Mouse (Mus musculus): ENCODE results near the gene Cs. TPM values are rescaled to one million over a fixed set of nuclear protein-coding genes. Genes with fewer than 3 reads are reported as not detected.
A peak's percentile ranks its signal among the peaks of the same experiment; 100 is the strongest.

Cs gene
- polyA plus RNA-seq, 1 experiment from 2014 or later: 567 TPM

- H3K27ac ChIP-seq (ENCODE audit: low read length): peak overlapping the region; percentile 91
- 0% methylated on average over 9 of the region's 9 CpGs for WGBS
- H3K9ac ChIP-seq (ENCODE audit: low read length): peak overlapping the region; percentile 76
- no peaks in the 10 kb centered on the region for H3K27me3 ChIP-seq (ENCODE audit: control insufficient read depth, insufficient read depth, low read length)
- no peaks in the 10 kb centered on the region for H3K9me3 ChIP-seq (replicated peaks; ENCODE audit: control insufficient read depth, low read length)
- no peaks in the 10 kb centered on the region for H3K36me3 ChIP-seq (ENCODE audit: control insufficient read depth, insufficient read depth)
- ATAC-seq (replicated peaks; ENCODE audit: extremely low read depth, insufficient read depth, low FRiP score): peak; percentile 6; the same call in 1 of the 2 replicates
- peak overlapping the region; percentile 68 for H3K4me2 ChIP-seq (ENCODE audit: low read depth, low read length)
- H3K4me1 ChIP-seq (ENCODE audit: control insufficient read depth, insufficient read depth, low read length): peaks cover 19% of the 10 kb centered on the region
- H3K4me3 ChIP-seq (ENCODE audit: low read length): peak overlapping the region; percentile 58
Observed at GRCm38 (mm10) chr10:128302785-128303125, 34.8 kb upstream of the Cs start.

GRCm38 (mm10) chr10:128303126-128304021, 34.2 kb upstream of the Cs start, which contains the start of gene Pan2:
Gene Pan2, plus strand, starts transcription at chr10:128303335.
- WGBS: 1% methylated on average over 37 of the region's 37 CpGs
- peak within 1 kb of the TSS; percentile 81 for H3K4me2 ChIP-seq (ENCODE audit: low read depth, low read length)
- no peaks in the 10 kb centered on the region for H3K9me3 ChIP-seq (replicated peaks; ENCODE audit: control insufficient read depth, low read length)
- peak within 1 kb of the TSS; percentile 91 for H3K27ac ChIP-seq (ENCODE audit: low read length)
- peak within 1 kb of the TSS; percentile 80 for H3K9ac ChIP-seq (ENCODE audit: low read length)
- H3K36me3 ChIP-seq (ENCODE audit: control insufficient read depth, insufficient read depth): peaks cover 6% of the 10 kb centered on the region; the same call in 1 of the 2 replicates
- H3K4me1 ChIP-seq (ENCODE audit: control insufficient read depth, insufficient read depth, low read length): peaks cover 15% of the 10 kb centered on the region
- H3K27me3 ChIP-seq (ENCODE audit: control insufficient read depth, insufficient read depth, low read length): no peaks in the 10 kb centered on the region
- ATAC-seq (replicated peaks; ENCODE audit: extremely low read depth, insufficient read depth, low FRiP score): peak; percentile 99
- H3K4me3 ChIP-seq (ENCODE audit: low read length): peak within 1 kb of the TSS; percentile 58

GRCm38 (mm10) chr10:128309654-128310053, 27.9 kb upstream of the Cs start:
- ATAC-seq (replicated peaks; ENCODE audit: extremely low read depth, insufficient read depth, low FRiP score): no peak
- Histone ChIP-seq H3K27ac (ENCODE audit: low read length) (peak overlapping the region; percentile 90), H3K9ac (ENCODE audit: low read length) (peak overlapping the region; percentile 42), H3K36me3 (ENCODE audit: control insufficient read depth, insufficient read depth) (peaks cover 33% of the 10 kb centered on the region), H3K4me2 (ENCODE audit: low read depth, low read length) (no peak overlapping the region; the same call in 1 of the 2 replicates), H3K9me3 (replicated peaks; ENCODE audit: control insufficient read depth, low read length) (no peaks in the 10 kb centered on the region), H3K4me3 (ENCODE audit: low read length) (no peak overlapping the region), H3K4me1 (ENCODE audit: control insufficient read depth, insufficient read depth, low read length) (peaks cover 17% of the 10 kb centered on the region), H3K27me3 (ENCODE audit: control insufficient read depth, insufficient read depth, low read length) (no peaks in the 10 kb centered on the region)
- 90% methylated on average over 7 of the region's 7 CpGs for WGBS

- Histone ChIP-seq H3K9me3 (replicated peaks; ENCODE audit: control insufficient read depth, low read length) (no peaks in the 10 kb centered on the region), H3K4me2 (ENCODE audit: low read depth, low read length) (peak overlapping the region; percentile 53), H3K4me1 (ENCODE audit: control insufficient read depth, insufficient read depth, low read length) (peaks cover 17% of the 10 kb centered on the region), H3K27me3 (ENCODE audit: control insufficient read depth, insufficient read depth, low read length) (no peaks in the 10 kb centered on the region), H3K4me3 (ENCODE audit: low read length) (peak overlapping the region; percentile 15), H3K27ac (ENCODE audit: low read length) (peak overlapping the region; percentile 90), H3K36me3 (ENCODE audit: control insufficient read depth, insufficient read depth) (peaks cover 38% of the 10 kb centered on the region), H3K9ac (ENCODE audit: low read length) (peak overlapping the region; percentile 42)
- ATAC-seq (replicated peaks; ENCODE audit: extremely low read depth, insufficient read depth, low FRiP score): peak; percentile 76
- WGBS: 14% methylated on average over 11 of the region's 11 CpGs
Observed at GRCm38 (mm10) chr10:128310177-128310576, 27.4 kb upstream of the Cs start.

- peak; percentile 54 for ATAC-seq (replicated peaks; ENCODE audit: extremely low read depth, insufficient read depth, low FRiP score)
- Histone ChIP-seq H3K36me3 (ENCODE audit: control insufficient read depth, insufficient read depth) (peaks cover 43% of the 10 kb centered on the region), H3K4me1 (ENCODE audit: control insufficient read depth, insufficient read depth, low read length) (peaks cover 17% of the 10 kb centered on the region), H3K27me3 (ENCODE audit: control insufficient read depth, insufficient read depth, low read length) (no peaks in the 10 kb centered on the region), H3K27ac (ENCODE audit: low read length) (peak overlapping the region; percentile 90), H3K9me3 (replicated peaks; ENCODE audit: control insufficient read depth, low read length) (no peaks in the 10 kb centered on the region), H3K9ac (ENCODE audit: low read length) (no peak overlapping the region), H3K4me3 (ENCODE audit: low read length) (peak overlapping the region; percentile 15), H3K4me2 (ENCODE audit: low read depth, low read length) (peak overlapping the region; percentile 53)
- 29% methylated on average over 4 of the region's 4 CpGs for WGBS
Observed at GRCm38 (mm10) chr10:128310902-128311301, 26.6 kb upstream of the Cs start.

- no peak for ATAC-seq (replicated peaks; ENCODE audit: extremely low read depth, insufficient read depth, low FRiP score)
- H3K4me2 ChIP-seq (ENCODE audit: low read depth, low read length): no peak overlapping the region
- H3K9ac ChIP-seq (ENCODE audit: low read length): no peak overlapping the region
- peaks cover 67% of the 10 kb centered on the region for H3K36me3 ChIP-seq (ENCODE audit: control insufficient read depth, insufficient read depth)
- H3K4me1 ChIP-seq (ENCODE audit: control insufficient read depth, insufficient read depth, low read length): peaks cover 8% of the 10 kb centered on the region
- WGBS: 92% methylated on average over 8 of the region's 8 CpGs
- H3K27me3 ChIP-seq (ENCODE audit: control insufficient read depth, insufficient read depth, low read length): no peaks in the 10 kb centered on the region
- H3K9me3 ChIP-seq (replicated peaks; ENCODE audit: control insufficient read depth, low read length): no peaks in the 10 kb centered on the region
- no peak overlapping the region for H3K4me3 ChIP-seq (ENCODE audit: low read length)
- no peak overlapping the region for H3K27ac ChIP-seq (ENCODE audit: low read length)
Observed at GRCm38 (mm10) chr10:128315578-128315977, 22.0 kb upstream of the Cs start.

GRCm38 (mm10) chr10:128321641-128322040, 15.9 kb upstream of the Cs start:
- Histone ChIP-seq H3K4me2 (ENCODE audit: low read depth, low read length) (peak overlapping the region; percentile 92), H3K9me3 (replicated peaks; ENCODE audit: control insufficient read depth, low read length) (no peaks in the 10 kb centered on the region), H3K27ac (ENCODE audit: low read length) (no peak overlapping the region; the same call in 1 of the 2 replicates), H3K27me3 (ENCODE audit: control insufficient read depth, insufficient read depth, low read length) (no peaks in the 10 kb centered on the region), H3K9ac (ENCODE audit: low read length) (peak overlapping the region; percentile 99), H3K36me3 (ENCODE audit: control insufficient read depth, insufficient read depth) (peaks cover 49% of the 10 kb centered on the region), H3K4me1 (ENCODE audit: control insufficient read depth, insufficient read depth, low read length) (peaks cover 12% of the 10 kb centered on the region), H3K4me3 (ENCODE audit: low read length) (peak overlapping the region; percentile 97)
- ATAC-seq (replicated peaks; ENCODE audit: extremely low read depth, insufficient read depth, low FRiP score): no peak
- 53% methylated on average over 12 of the region's 12 CpGs for WGBS

GRCm38 (mm10) chr10:128322141-128323108, 15.1 kb upstream of the Cs start, which contains the start of gene Cnpy2:
Gene Cnpy2, plus strand, starts transcription at chr10:128322459.
- peaks cover 12% of the 10 kb centered on the region for H3K4me1 ChIP-seq (ENCODE audit: control insufficient read depth, insufficient read depth, low read length)
- H3K4me2 ChIP-seq (ENCODE audit: low read depth, low read length): peak within 1 kb of the TSS; percentile 92
- H3K9me3 ChIP-seq (replicated peaks; ENCODE audit: control insufficient read depth, low read length): no peaks in the 10 kb centered on the region
- peaks cover 50% of the 10 kb centered on the region for H3K36me3 ChIP-seq (ENCODE audit: control insufficient read depth, insufficient read depth)
- peak within 1 kb of the TSS; percentile 97 for H3K4me3 ChIP-seq (ENCODE audit: low read length)
- peak; percentile 90 for ATAC-seq (replicated peaks; ENCODE audit: extremely low read depth, insufficient read depth, low FRiP score)
- peak within 1 kb of the TSS; percentile 99 for H3K9ac ChIP-seq (ENCODE audit: low read length)
- WGBS: under 1% methylated on average over 40 of the region's 40 CpGs
- no peaks in the 10 kb centered on the region for H3K27me3 ChIP-seq (ENCODE audit: control insufficient read depth, insufficient read depth, low read length)
- peak within 1 kb of the TSS; percentile 94 for H3K27ac ChIP-seq (ENCODE audit: low read length)

All from heart, embryonic 16.5 days (tissue).